Mouse (Mus musculus): ENCODE data around the gene Pnn. TPM values are rescaled to one million over a fixed set of nuclear protein-coding genes. Genes with fewer than 3 reads are reported as not detected.

The Pnn gene
- polyA plus RNA-seq (2014; fragmentation: Illumina TruSeq; extraction: RNeasy Lipid Tissue Mini Kit (QIAGEN cat#74804); ENCODE audit: low replicate concordance) = 159 TPM

GRCm38 (mm10) chr12:59066448-59067077 lies at the start of gene Pnn:
TSS of gene Pnn (plus strand) at chr12:59066884.

GRCm38 (mm10) chr12:59060993-59061595 lies 5.6 kb upstream of the Pnn start, which contains the start of gene Trappc6b:
TSS of gene Trappc6b (minus strand) at chr12:59061472.

GRCm38 (mm10) chr12:59095104-59096025 lies 28.7 kb downstream of the Pnn start, which contains the start of gene Mia2:
TSS of gene Mia2 (plus strand) at chr12:59095799.

Other genes with a start within 250 kb of the Pnn start
- gene Sec23a, start 54.9 kb upstream of the Pnn start, polyA plus RNA-seq (2014; fragmentation: Illumina TruSeq; extraction: RNeasy Lipid Tissue Mini Kit (QIAGEN cat#74804); ENCODE audit: low replicate concordance) = 308 TPM
- gene Gemin2, start 53.5 kb upstream of the Pnn start, polyA plus RNA-seq (2014; fragmentation: Illumina TruSeq; extraction: RNeasy Lipid Tissue Mini Kit (QIAGEN cat#74804); ENCODE audit: low replicate concordance) = 13.5 TPM
- 325 TPM for gene Trappc6b, start 5.4 kb upstream of the Pnn start, polyA plus RNA-seq (2014; fragmentation: Illumina TruSeq; extraction: RNeasy Lipid Tissue Mini Kit (QIAGEN cat#74804); ENCODE audit: low replicate concordance)
- gene Mia2, start 28.9 kb downstream of the Pnn start, polyA plus RNA-seq (2014; fragmentation: Illumina TruSeq; extraction: RNeasy Lipid Tissue Mini Kit (QIAGEN cat#74804); ENCODE audit: low replicate concordance) = 680 TPM
- gene Fbxo33, start 152.8 kb downstream of the Pnn start, polyA plus RNA-seq (2014; fragmentation: Illumina TruSeq; extraction: RNeasy Lipid Tissue Mini Kit (QIAGEN cat#74804); ENCODE audit: low replicate concordance) = 38.7 TPM